Mouse (Mus musculus) brain, adult 2 months (tissue): Measurements from ENCODE around the gene Rgs6.
A peak's percentile ranks its signal among the peaks of the same experiment; 100 is the strongest.

ENCODE experiments used
- DNase-seq: peaks from one replicate; pipeline ENCODE4 v3.0.0; 2011; ENCODE audit warnings: low read depth, low spot score

The Rgs6 gene

GRCm38 (mm10) chr12:83127955-83128354, 539.9 kb downstream of the Rgs6 start:
- DNase-seq, result no peak

- DNase-seq, result no peak
Measured at GRCm38 (mm10) chr12:83128606-83129005, 540.5 kb downstream of the Rgs6 start.

DNA sequence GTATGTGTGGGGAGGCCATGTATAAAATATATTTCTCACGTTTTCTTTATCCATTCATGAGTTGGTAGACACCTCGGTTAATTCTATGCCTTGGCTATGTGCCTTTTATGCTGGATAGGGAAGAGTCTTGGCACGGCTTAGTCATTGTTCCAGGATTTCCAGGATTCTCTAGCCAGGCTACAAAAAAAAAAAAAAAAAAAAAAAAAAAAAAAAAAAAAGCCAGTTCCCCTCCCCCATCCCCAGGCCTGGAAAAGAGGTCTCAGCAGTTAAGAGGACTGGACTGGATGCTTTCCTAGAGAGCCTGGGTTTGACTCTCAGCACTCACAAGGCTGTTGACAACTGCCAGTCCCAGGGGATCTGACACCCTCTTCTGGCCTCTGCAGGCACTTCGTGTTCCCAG, 543.3 kb downstream of the Rgs6 start:
- no peak for DNase-seq

GRCm38 (mm10) chr12:83133827-83134226, 545.7 kb downstream of the Rgs6 start:
- DNase-seq, result peak; percentile 78

- no peak for DNase-seq
Measured at GRCm38 (mm10) chr12:83136031-83136430, 547.9 kb downstream of the Rgs6 start.

GRCm38 (mm10) chr12:83136460-83136859, 548.4 kb downstream of the Rgs6 start:
- no peak for DNase-seq

- no peak for DNase-seq
Measured at GRCm38 (mm10) chr12:83137001-83137400, 548.9 kb downstream of the Rgs6 start.

GRCm38 (mm10) chr12:83141164-83141563, 553.1 kb downstream of the Rgs6 start:
- no peak for DNase-seq

- no peak for DNase-seq
Measured at GRCm38 (mm10) chr12:83142507-83142906, 554.4 kb downstream of the Rgs6 start.

GRCm38 (mm10) chr12:83143071-83143470, 555.0 kb downstream of the Rgs6 start:
- DNase-seq, result peak; percentile 46

- DNase-seq, result no peak
Measured at GRCm38 (mm10) chr12:83143574-83143973, 555.5 kb downstream of the Rgs6 start.

DNA sequence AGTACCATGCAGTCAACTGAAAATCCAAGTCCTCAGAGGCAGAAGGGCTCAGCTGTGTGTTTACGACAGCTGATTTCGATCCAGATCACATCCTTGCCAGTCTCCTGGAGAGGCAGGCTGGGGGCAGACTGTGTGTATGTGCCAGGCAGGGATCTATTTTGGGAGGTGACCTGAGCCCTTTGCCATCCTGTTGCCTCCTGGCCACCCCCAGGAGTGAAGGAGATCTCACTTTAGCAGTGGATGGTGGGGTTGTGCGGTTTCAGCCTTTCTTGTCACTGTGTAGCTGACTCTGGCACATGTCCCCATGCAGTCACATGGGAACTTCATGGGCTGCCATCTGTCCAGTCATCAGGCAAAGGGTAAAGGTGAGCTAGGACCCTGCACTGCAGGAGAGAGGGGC, 557.0 kb downstream of the Rgs6 start:
- DNase-seq, result peak; percentile 75

DNA sequence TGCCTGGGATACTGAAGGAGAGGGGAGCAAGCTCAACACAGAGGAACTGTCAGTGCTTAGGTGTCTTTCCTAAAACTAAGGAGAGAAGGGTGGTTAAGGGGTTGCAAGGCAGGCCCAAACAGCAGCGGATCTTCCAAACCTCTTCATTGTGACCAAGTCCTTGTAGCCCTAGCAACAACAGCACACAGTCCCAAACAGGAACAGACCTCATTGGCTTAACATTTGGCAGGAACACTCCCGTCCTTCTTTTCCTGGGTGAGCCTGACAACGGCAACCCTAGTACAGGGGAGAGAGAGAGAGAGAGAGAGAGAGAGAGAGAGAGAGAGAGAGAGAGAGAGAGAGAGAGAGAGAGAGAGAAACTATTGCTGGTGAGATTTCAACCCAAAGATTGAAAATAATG, 557.8 kb downstream of the Rgs6 start:
- no peak for DNase-seq

DNA sequence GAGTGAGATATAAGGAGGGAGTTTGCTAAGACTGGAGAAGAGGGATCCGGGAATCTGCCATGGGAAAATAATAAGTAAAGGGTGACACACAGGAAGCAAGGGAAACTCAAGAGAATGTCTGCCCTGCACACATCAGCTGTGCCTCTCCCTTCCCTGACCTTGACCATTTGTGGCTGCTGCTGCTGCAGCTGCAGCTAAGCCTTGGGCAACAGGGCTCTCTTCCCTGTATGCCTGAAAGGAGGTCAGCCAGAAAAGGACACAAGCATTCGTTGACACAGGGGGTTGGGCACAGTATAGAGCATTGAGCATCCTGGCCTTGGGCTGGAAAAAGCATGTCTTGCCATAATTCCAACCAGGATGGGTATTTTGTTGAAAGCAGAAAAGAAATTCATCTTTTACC, 558.8 kb downstream of the Rgs6 start:
- DNase-seq, result no peak

GRCm38 (mm10) chr12:83150030-83150429, 561.9 kb downstream of the Rgs6 start:
- no peak for DNase-seq

- DNase-seq, result no peak
Measured at GRCm38 (mm10) chr12:83150813-83151212, 562.7 kb downstream of the Rgs6 start.

DNA sequence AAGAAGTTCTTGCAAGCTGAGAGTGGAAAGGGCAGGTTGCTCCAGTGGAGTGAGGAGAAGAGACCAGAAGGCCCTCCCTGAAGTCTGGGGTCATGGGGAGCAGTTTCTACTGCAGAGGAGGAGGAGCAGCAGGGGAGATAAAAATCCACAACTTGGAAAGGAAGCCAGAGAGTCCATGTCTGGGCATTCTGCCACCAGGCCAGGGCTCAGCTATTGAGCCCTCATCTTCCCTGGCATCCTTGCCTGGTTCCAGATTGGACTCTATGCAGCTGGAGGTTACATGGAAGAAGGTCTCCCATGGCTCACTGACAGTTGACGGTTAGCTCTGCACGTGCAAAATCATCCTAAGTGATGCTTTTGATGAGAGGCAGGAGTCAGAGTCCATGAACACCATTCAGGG, 563.4 kb downstream of the Rgs6 start:
- DNase-seq, result peak; percentile 68

DNA sequence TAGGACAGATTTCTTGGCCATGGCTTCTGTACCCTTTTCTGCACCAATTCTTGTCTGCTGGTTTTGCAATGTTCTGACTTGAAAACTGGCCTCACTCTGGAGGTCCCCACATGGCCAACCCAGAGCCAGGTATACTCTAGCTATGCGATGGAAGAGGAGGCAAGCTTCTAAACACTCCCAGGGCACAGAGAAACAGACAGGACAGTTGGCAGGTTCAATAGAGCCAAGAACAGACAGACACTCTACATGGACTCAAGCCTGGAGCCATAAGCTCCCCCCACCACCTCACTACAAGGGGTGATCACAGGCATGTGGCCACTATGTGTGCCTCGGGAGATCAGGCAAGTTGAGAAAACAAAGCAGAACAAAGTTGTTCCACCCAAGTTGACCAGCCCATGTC, 572.1 kb downstream of the Rgs6 start:
- DNase-seq, result peak; percentile 76

GRCm38 (mm10) chr12:83160700-83161099, 572.6 kb downstream of the Rgs6 start:
- peak; percentile 71 for DNase-seq

DNA sequence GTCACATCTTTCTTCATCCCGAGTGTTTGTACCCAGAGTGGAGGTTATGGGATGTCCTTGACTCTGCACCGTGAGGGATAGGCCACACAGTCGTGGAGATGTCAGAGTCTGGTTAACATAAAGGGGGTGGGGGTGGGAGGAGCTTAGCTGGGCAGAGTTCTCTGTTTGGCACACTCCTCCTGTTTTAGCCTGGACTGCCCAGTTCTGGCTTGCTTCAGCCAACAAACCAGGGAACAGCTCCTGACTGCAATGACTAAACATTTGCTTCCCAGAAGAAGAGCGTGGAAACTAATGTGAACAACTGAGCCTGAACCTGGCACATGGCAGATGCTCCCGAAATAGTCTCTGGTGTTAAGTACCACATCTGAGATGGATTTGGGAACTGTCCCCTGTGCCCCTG, 575.6 kb downstream of the Rgs6 start:
- DNase-seq, result peak; percentile 61

DNA sequence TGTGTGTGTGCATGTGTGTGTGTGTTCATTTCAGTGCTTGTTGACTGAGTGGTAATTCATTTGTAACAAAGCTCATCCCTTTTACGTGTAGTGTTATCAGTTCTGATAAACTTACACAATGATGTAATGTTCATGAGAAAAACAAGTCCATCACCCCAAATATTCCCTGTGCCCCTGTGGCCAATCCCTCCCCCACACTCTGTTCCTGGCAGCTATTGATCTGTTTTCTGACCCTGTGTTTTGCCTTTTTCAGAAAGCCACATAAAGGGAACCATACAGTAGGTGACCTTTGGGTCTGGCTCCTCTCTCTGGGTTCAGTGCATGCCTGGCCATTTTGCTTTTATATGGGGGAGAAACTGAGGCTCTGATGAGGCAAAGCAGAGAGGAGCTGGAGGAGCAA, 577.0 kb downstream of the Rgs6 start:
- DNase-seq, result no peak

DNA sequence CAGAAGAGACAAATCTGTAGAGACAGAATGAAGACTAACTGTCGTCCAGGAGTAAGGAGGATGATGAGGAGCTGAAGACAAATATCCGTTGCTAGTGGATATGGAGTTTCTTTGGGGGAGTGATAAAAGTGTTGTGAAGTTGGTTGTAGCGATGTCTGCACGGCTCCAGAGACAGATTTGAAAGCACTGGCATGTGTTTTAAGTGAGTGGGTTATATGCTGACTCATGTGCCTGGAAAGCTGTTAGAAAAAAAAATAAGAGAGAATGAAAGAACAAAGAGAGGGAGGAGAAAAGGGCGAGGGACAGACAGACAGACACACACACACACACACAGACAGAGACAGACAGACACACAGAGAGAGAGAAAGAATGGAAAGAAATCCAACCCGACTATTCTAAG, 580.2 kb downstream of the Rgs6 start:
- peak; percentile 78 for DNase-seq

GRCm38 (mm10) chr12:83169495-83170209, 581.6 kb downstream of the Rgs6 start:
- peak; percentile 85 for DNase-seq

GRCm38 (mm10) chr12:83178770-83179169, 590.7 kb downstream of the Rgs6 start:
- DNase-seq, result peak; percentile 87
